Mouse (Mus musculus) forebrain, embryonic 14.5 days (tissue): ENCODE measurements around the gene Tns1. TPM values are rescaled to one million over a fixed set of nuclear protein-coding genes. Genes with fewer than 3 reads are reported as not detected.

Experiments
- ATAC-seq: fragments of 200-750 bp; cut with Nextera tagmentation; 2 replicates; pipeline ENCODE4 v1.8.0; 2017; ENCODE audit warnings: mild to moderate bottlenecking, moderate library complexity
- DNase-seq: peaks from one replicate; pipeline ENCODE4 v3.0.0-alpha.2; 2015; ENCODE audit warnings: low spot score
- H3K27ac ChIP-seq: fragments of 300-500 bp; sonication (generic); 2 replicates; pipeline ENCODE4 v1.5.1; 2014; ENCODE audit warnings: low read depth, mild to moderate bottlenecking, control low read depth, low read length, moderate library complexity
- H3K27me3 ChIP-seq: fragments of 300-500 bp; sonication (generic); replicated peaks from 2 replicates; pipeline ENCODE4 v1.6.1; 2014; ENCODE audit warnings: low read length, control low read depth, mixed read lengths; ENCODE audit not compliant: control insufficient read depth, insufficient read depth
- H3K36me3 ChIP-seq: fragments of 300-500 bp; sonication (generic); 2 replicates; pipeline ENCODE4 v1.6.1; 2014; ENCODE audit warnings: low read length, control low read depth; ENCODE audit not compliant: control insufficient read depth, insufficient read depth
- H3K4me1 ChIP-seq: fragments of 300-500 bp; sonication (generic); 2 replicates; pipeline ENCODE4 v1.6.1; 2014; ENCODE audit warnings: antibody characterized with exemption, low read length, control low read depth; ENCODE audit not compliant: control insufficient read depth, insufficient read depth
- H3K4me2 ChIP-seq: fragments of 300-500 bp; sonication (generic); 2 replicates; pipeline ENCODE4 v1.6.1; 2014; ENCODE audit warnings: mild to moderate bottlenecking, control low read depth, low read length
- H3K4me3 ChIP-seq: fragments of 300-500 bp; sonication (generic); 2 replicates; pipeline ENCODE4 v1.5.1; 2014; ENCODE audit warnings: low read depth, low read length, control low read depth
- H3K9ac ChIP-seq: fragments of 300-500 bp; sonication (generic); 2 replicates; pipeline ENCODE4 v1.6.1; 2014; ENCODE audit warnings: mild to moderate bottlenecking, low read length, control low read depth, moderate library complexity
- H3K9me3 ChIP-seq: fragments of 300-500 bp; sonication (generic); replicated peaks from 2 replicates; pipeline ENCODE4 v1.6.1; 2016; ENCODE audit warnings: low read length, control low read depth, mixed read lengths; ENCODE audit not compliant: control insufficient read depth
- WGBS: fragments of 180-500 bp; shearing (Covaris S2); extraction: QIAGEN DNeasy Blood & Tissue Kit; methylation state at CpG from one replicate; pipeline ENCODE4 v1.1.7; 2014; 5-methylcytosine and 5-hydroxymethylcytosine counted together
- polyA plus RNA-seq: library from polyadenylated mRNA; unstranded; fragments of >200 nt; fragmentation: Nextera tagmentation; extraction: Ambion mirVana; gene quantifications from 2 replicates; pipeline ENCODE4 v1.2.1, GENCODE M21; 2014

Gene Tns1
- polyA plus RNA-seq, 1 experiment from 2014 or later: 7.7 TPM

DNA sequence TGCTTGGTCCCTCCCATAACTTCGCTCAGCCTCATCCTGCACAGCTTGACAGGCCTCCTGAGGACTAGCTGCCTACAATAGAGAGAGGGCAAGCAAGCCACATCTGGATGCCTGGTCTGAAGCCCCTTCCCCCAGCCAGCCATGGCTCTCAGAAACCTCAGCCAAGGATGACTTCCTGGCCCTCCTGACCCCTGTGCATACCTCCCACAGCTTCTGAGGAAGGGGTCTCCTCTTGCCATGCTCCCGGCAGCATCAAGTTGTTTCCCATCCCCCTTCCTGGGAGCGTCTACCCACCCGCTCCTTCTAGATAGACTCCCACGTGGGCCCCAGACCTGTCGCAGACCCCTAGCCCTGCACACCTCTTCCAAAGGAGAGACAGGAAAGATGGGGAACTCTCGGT, 33.9 kb downstream of the Tns1 start:
- no peak overlapping the region for H3K4me3 ChIP-seq
- no peak for DNase-seq
- H3K36me3 ChIP-seq: no peaks in the 10 kb centered on the region
- H3K9ac ChIP-seq: no peak overlapping the region
- H3K9me3 ChIP-seq: no peaks in the 10 kb centered on the region
- 68% methylated on average over 7 of the region's 7 CpGs for WGBS
- no peak overlapping the region for H3K27ac ChIP-seq
- H3K4me1 ChIP-seq: peaks cover 9% of the 10 kb centered on the region
- no peak for ATAC-seq
- H3K4me2 ChIP-seq: no peak overlapping the region
- no peaks in the 10 kb centered on the region for H3K27me3 ChIP-seq

DNA sequence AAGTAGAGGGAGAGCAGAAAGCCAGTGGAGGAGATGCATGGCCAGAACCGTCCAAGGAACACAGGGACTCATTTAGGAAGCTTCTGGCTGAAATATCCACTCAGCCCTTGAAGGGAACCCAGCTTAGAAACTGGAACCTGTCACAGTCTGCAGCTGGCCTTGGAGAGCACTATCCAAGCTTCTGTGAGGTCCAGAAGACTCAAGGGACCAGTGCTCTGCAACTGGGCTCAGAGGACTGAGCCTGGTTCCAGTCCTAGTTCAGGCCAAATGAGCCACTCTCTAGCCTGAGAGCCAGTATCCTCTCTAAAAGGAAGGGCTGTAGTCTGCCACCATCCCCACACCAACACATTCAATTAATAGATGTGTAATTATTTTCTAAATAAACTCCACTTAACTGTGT, 35.7 kb downstream of the Tns1 start:
- no peak for DNase-seq
- Histone ChIP-seq H3K4me3 (no peak overlapping the region), H3K36me3 (no peaks in the 10 kb centered on the region), H3K4me2 (no peak overlapping the region), H3K4me1 (0 out of 2 replicates have a peak, but pooled peaks cover 2% of the 10 kb centered on the region), H3K27me3 (no peaks in the 10 kb centered on the region), H3K9ac (no peak overlapping the region), H3K27ac (no peak overlapping the region), H3K9me3 (no peaks in the 10 kb centered on the region)
- no peak for ATAC-seq
- WGBS: 79% methylated on average over 1 of the region's 1 CpGs

DNA sequence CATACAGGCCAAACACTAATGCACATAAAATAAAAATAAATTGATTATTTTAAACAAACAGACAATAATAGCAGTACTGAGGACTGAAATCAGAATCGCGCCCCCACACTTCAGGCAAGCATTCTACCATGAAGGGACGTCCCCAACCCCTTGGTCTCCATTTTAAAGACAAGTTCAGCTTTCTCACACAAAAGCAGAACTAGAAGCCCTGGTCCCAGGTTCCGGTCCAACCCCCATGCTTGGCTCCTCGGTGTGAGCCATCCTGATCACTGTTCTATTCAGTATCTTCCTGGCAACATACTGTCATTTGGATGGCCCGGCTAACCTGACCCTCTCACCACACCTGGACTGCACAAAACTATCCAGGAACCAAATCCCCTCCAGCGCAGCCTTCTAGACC, 38.7 kb downstream of the Tns1 start:
- Histone ChIP-seq H3K9me3 (no peaks in the 10 kb centered on the region), H3K4me1 (no peaks in the 10 kb centered on the region), H3K4me2 (no peak overlapping the region), H3K27me3 (no peaks in the 10 kb centered on the region), H3K36me3 (no peaks in the 10 kb centered on the region), H3K27ac (no peak overlapping the region), H3K9ac (no peak overlapping the region), H3K4me3 (no peak overlapping the region)
- ATAC-seq (no peak), DNase-seq (no peak)
- 85% methylated on average over 7 of the region's 7 CpGs for WGBS

GRCm38 (mm10) chr1:74084752-74085151, 39.5 kb downstream of the Tns1 start:
- no peaks in the 10 kb centered on the region for H3K36me3 ChIP-seq
- H3K27ac ChIP-seq: no peak overlapping the region
- H3K4me2 ChIP-seq: no peak overlapping the region
- 45% methylated on average over 5 of the region's 5 CpGs for WGBS
- no peak overlapping the region for H3K9ac ChIP-seq
- no peaks in the 10 kb centered on the region for H3K27me3 ChIP-seq
- no peak overlapping the region for H3K4me3 ChIP-seq
- no peaks in the 10 kb centered on the region for H3K9me3 ChIP-seq
- no peak for ATAC-seq
- no peaks in the 10 kb centered on the region for H3K4me1 ChIP-seq
- no peak for DNase-seq

GRCm38 (mm10) chr1:74084065-74084705, 40.1 kb downstream of the Tns1 start:
- H3K9ac ChIP-seq: no peak overlapping the region
- H3K4me1 ChIP-seq: no peaks in the 10 kb centered on the region
- no peak overlapping the region for H3K4me3 ChIP-seq
- no peak for ATAC-seq
- no peak overlapping the region for H3K27ac ChIP-seq
- H3K36me3 ChIP-seq: no peaks in the 10 kb centered on the region
- no peaks in the 10 kb centered on the region for H3K27me3 ChIP-seq
- no peak overlapping the region for H3K4me2 ChIP-seq
- WGBS: 70% methylated on average over 6 of the region's 6 CpGs
- DNase-seq: no peak
- H3K9me3 ChIP-seq: no peaks in the 10 kb centered on the region

DNA sequence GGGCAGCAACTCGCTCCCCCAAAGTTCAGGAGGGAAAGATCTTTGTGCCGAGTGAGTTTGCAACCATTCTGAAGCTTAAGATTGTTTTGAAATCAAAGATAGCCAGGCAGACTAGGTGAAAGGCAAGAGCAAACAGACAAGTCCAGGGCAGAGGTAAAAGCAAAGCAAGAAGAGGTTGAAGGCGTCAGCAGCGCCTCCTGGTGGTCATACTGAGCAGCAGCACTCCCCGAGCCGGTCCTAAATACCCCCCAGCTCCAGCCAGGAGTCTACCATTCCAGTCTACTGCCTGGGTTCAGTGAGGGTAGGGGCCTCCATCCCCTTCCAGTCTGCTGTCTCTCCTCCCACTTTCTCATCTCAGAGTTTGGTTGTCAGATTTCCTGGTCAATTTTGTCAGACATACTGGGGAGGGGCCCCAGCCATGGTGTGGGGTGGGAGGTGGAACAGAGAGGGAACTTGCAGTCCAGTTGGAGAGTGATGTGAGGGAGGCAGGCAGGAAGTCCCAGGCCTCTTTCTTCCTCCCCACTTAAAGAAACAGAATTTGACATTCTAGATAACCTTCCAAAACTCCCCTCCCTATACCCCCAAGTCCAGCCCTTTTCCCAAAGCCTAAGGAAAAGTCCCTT, 41.3 kb downstream of the Tns1 start:
- Histone ChIP-seq H3K4me1 (no peaks in the 10 kb centered on the region), H3K27me3 (no peaks in the 10 kb centered on the region), H3K9ac (no peak overlapping the region), H3K9me3 (no peaks in the 10 kb centered on the region), H3K36me3 (no peaks in the 10 kb centered on the region), H3K27ac (no peak overlapping the region), H3K4me2 (no peak overlapping the region), H3K4me3 (no peak overlapping the region)
- peak; percentile 56 for DNase-seq
- WGBS: 18% methylated on average over 6 of the region's 6 CpGs
- peak; percentile 37; the same call in 1 of the 2 replicates for ATAC-seq

DNA sequence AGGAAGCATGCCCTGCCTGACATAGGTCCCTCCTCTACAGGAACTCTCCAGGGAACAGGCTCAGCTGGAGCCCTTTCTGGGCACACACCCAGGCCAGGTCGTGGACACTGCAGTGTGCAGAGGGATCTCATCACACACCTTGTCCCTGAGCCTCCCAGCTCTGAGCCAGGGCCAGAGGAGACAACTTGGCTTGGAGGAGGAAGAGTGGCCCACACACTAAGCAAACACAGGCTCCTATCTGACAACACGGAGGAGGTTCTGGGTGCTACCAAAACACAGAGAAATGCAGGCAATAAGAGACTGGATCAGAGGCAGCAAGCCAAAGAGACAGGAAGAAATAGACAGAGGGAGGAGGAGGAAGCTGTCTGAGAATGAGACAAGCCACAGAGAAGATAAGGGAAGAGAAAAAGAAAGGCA, 42.7 kb downstream of the Tns1 start:
- Histone ChIP-seq H3K27me3 (no peaks in the 10 kb centered on the region), H3K9ac (no peak overlapping the region), H3K27ac (no peak overlapping the region), H3K9me3 (no peaks in the 10 kb centered on the region), H3K4me1 (no peaks in the 10 kb centered on the region), H3K4me2 (no peak overlapping the region), H3K4me3 (no peak overlapping the region), H3K36me3 (no peaks in the 10 kb centered on the region)
- ATAC-seq: no peak
- no peak for DNase-seq
- 60% methylated on average over 2 of the region's 2 CpGs for WGBS

GRCm38 (mm10) chr1:74077353-74077752, 46.9 kb downstream of the Tns1 start:
- Histone ChIP-seq H3K4me3 (no peak overlapping the region), H3K4me2 (no peak overlapping the region), H3K27ac (no peak overlapping the region), H3K27me3 (no peaks in the 10 kb centered on the region), H3K9ac (no peak overlapping the region), H3K9me3 (no peaks in the 10 kb centered on the region), H3K36me3 (no peaks in the 10 kb centered on the region), H3K4me1 (no peaks in the 10 kb centered on the region)
- DNase-seq (peak; percentile 71), ATAC-seq (no peak)
- WGBS: 12% methylated on average over 2 of the region's 2 CpGs

DNA sequence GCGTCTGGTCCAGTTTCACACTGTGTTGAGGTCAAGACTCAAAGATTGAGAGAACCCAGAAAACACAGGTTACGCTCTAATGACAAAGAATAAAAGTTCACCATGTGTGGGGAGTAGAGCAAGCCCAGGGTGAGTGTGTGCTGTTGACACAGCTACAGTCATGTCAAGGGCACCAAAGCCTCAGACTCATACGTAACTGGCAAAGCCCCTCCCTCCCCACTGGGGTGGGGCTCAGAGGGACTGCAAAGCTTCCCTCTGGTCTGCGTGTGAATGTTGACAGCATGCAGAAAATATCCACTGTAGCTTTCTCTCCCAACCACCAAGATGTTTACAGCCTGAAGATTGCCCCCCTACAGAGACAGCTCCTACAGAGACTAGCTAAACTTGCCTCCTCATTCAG, 48.0 kb downstream of the Tns1 start:
- Histone ChIP-seq H3K9ac (no peak overlapping the region), H3K9me3 (no peaks in the 10 kb centered on the region), H3K4me2 (no peak overlapping the region), H3K4me3 (no peak overlapping the region), H3K27me3 (no peaks in the 10 kb centered on the region), H3K4me1 (no peaks in the 10 kb centered on the region), H3K36me3 (no peaks in the 10 kb centered on the region), H3K27ac (no peak overlapping the region)
- 87% methylated on average over 4 of the region's 4 CpGs for WGBS
- DNase-seq (no peak), ATAC-seq (no peak)
